Mouse (Mus musculus) naive thymus-derived CD4-positive, alpha-beta T cell, adult 5 months (primary cell): ENCODE measurements around the gene Ppp2r5d. TPM values are rescaled to one million over a fixed set of nuclear protein-coding genes. Genes with fewer than 3 reads are reported as not detected.

ENCODE experiments used
- polyA plus RNA-seq: library from polyadenylated mRNA; unstranded; fragments of 100-300 nt; shearing (Covaris generic); gene quantifications from one replicate; pipeline ENCODE4 v1.2.1, GENCODE M21; 2017

Gene Ppp2r5d
- polyA plus RNA-seq: 65.1 TPM

DNA sequence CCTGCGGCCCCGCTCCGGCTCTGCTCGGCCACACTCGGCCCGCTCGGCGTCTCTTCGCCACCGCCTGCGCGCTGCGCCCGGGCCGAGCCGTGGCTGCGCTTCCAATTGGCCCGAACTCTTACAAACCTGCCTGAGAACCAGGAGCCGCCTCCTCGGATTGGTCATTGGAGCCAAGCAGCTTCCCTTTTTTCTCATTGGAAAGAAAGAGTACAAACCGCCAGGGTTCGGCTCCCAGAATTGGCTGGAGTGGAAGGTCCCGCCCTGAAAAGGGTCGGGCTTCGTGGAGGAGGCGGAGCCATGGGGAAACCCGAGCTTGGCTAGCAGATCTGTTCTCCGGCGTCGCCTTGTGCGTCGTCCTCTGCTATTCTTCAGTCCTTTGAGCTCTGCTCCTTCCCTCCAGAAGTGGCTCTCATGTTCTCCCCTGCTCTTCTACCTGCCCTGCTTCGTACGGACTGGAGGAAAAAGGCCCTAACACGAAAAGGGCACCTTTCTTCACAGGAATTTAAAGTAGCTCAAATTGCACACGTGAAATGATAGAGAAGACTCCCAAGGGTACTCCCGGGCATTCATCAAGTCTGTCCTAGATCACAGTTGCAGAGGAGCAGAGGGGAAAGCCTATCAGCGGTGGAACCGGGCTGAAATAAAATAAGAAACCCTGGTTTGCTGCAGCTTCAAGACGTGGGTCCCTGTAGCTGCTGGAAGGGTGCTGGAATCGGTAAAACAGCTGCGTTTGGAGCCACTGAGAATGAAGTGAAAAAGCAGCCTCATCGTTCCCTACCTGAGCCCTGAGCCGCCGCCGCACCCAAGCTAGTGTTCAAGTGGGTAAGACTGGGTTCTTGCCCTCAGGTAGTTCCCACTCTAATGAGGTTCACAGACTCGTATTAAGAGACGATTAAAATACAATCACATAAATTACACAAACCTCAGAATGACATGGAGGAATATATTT is at the start of gene Ppp2r5d:
Ppp2r5d (minus strand) TSS at position 225 of the 949 bp plus-strand sequence.

GRCm38 (mm10) chr17:46751794-46752556 is 47.1 kb upstream of the Ppp2r5d start, which contains the start of gene Cnpy3:
TSS of gene Cnpy3 (minus strand) at chr17:46752214.

DNA sequence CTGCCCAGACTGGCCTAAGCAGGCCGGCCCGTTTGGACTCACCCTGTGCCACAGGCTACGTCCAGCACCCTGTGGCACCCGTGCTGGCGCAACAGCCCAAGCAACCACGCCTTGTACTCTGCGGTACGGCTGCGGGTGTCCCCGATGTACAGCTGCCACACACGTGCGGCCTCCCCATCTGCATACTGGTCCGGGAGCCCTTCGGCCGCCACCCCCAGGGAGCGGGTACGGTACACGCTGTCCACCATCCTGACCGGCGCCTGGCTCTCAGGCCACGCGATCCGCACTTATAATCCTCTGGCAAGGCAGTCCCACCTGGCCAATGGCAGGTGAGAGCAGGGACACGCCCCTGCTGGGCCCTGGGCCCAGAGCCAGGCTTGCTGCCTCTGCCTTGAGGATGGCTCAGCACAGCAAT is 24.0 kb upstream of the Ppp2r5d start, which contains the start of gene Gnmt:
Gnmt (minus strand) TSS at position 265 of the 415 bp plus-strand sequence.

DNA sequence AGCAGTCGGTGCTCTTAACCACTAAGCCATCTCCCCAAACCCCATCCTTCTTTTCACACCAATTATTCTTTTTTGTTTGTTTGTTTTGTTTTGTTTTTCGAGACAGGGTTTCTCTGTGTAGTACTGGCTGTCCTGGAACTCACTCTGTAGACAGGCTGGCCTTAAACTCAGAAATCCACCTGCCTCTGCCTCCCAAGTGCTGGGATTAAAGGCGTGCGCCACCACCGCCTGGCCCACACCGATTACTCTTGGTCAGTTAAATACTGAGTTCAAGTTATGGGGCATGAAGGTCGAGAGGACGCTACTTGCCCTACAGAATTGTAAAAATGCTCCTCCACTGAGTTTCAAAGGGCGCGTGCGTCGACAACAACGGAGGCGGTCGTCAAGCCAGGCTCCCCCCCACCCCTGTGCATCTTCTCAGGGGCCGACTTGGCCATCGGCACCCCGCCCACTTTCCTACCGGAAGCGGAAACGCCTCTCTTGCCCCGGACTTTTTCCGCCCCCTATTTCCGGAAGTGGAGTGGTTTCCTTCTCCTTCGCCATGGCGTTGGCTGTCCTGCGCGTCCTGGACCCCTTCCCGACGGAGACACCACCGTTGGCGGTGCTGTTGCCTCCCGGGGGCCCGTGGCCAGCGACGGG is 6.2 kb upstream of the Ppp2r5d start, which contains the start of gene Pex6:
Pex6 (plus strand) TSS at position 505 of the 639 bp plus-strand sequence.

DNA sequence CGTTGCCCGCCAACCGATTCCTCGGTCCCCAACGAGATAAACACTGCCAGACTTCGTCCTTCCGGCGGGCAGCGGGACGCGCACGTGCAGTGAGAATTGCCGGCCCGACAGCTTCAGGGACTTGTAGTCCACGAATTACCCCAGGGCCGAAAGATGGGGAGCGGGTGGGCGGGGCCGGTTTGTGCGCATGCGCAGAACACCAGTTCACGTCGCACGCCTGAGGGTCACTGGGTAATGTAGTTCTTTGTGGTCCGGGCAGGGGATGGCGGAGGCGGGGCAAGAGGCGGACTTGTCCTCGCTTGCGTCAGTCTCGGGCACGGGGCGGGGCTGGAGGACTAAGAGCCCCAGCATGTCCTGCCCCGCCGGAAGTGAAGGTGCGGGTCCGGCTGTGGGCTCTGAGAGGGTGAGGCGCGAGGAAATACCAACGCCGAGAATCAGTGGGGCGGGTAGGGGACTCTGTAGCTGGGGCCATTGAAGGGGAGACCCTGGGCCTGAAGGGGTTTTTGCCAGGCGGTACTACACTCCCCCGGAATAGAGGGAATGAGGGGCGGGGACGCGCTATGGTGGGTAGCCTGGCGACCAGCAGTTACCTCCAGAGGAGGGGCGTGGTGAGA is 24.0 kb downstream of the Ppp2r5d start, which contains the start of gene Klhdc3:
Klhdc3 (minus strand) TSS at position 155 of the 614 bp plus-strand sequence.

GRCm38 (mm10) chr17:46678416-46678815 is 26.5 kb downstream of the Ppp2r5d start, which contains the start of gene Mea1:
TSS of gene Mea1 (plus strand) at chr17:46678793.

GRCm38 (mm10) chr17:46673850-46674529 is 30.9 kb downstream of the Ppp2r5d start, which contains the start of gene Rrp36:
TSS of gene Rrp36 (minus strand) at chr17:46674352.

DNA sequence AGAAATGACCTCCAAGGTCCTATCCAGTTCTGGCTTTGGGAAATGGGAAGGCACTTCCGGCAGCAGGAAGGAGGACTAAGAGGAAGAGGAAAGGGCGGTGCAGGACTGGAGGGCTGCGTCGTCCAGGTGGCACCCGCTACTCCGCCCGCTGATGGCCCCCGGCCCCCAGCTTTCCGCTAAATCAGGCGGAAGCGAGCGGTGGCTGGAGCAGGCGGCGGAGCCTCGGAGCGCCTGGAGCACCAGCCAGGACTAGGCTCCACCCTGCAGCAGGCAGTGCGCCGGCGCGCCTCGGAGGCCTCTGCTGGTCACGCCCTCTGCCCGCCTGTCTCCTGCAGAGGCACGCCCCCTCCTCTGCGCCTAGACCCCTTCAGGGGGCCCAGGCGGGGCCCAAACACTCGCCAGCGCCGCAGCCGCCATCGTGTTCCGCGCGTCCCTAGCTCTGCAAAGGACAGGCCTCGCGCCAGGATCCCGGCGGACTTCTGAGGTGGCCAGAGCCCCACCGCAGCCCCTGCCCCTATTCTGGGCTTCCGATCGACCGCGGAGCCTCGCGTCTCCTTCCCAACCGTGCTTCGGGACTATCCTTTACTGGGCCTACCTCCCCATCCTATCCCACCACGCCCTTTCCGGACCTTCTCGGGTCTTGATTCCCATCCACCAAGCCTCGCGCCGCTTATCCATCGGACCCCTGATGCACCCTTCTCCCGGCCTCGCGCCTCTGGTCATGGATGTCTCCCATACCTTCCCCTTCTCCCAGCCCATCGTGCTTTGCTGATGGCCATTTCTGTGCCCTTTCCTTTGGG is 54.5 kb downstream of the Ppp2r5d start, which contains the start of gene Cul7:
Cul7 (plus strand) TSS at position 106 of the 800 bp plus-strand sequence.

DNA sequence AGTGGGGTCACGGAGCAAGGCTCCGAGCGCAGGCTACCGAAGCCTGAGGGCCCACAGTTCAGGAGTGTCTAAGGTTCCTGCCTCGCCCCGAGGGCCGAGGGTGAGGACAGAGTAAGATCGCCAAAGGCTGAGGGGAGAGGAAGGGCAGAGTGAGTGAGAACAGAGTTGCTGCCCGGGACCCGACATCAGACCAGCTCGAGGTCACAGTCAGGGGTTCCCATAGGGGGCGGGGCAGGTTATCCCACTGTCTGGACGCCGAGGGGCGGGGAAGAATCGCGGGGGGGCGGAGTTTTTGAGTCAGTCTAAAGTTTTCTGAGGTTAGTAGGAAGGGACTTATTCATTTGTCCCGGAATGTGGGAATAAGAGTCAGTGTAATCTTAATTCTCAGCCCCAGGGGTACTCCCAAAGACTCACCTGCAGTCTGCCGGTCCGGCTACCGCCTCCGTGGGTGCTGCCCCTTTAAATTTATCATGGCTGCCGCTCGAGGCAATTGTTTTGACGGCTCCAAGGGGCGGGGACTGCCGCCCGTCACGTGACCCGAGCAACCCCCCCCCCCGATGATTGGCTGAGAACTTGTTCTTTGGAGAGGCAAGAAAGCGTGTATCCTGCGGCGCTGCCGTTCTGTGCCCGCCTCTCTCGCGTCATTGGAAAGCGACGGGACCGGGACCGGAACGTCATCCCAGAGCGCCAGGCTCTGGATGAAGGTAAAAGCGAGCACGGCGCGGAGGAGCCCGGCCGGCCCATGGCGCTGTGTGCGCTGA is 59.2 kb downstream of the Ppp2r5d start, which contains the start of the genes Klc4 and Mrpl2:
Klc4 (minus strand) TSS at position 462 of the 761 bp plus-strand sequence.
Mrpl2 (plus strand) TSS at position 669 of the 761 bp plus-strand sequence.

Other genes starting within 250 kb of the Ppp2r5d start
- not detected for gene Ttbk1, start 217.4 kb downstream of the Ppp2r5d start, polyA plus RNA-seq
- not detected for gene Dnph1, start 208.4 kb downstream of the Ppp2r5d start, polyA plus RNA-seq
- gene Cul9, start 158.7 kb downstream of the Ppp2r5d start, polyA plus RNA-seq: 9.0 TPM
- gene Srf, start 148.9 kb downstream of the Ppp2r5d start, polyA plus RNA-seq: 33.1 TPM
- gene Ptk7, start 75.6 kb downstream of the Ppp2r5d start, polyA plus RNA-seq: not detected
- gene Klc4, start 59.1 kb downstream of the Ppp2r5d start, polyA plus RNA-seq: 21.3 TPM
- 44.7 TPM for gene Mrpl2, start 58.9 kb downstream of the Ppp2r5d start, polyA plus RNA-seq
- gene Cul7, start 54.8 kb downstream of the Ppp2r5d start, polyA plus RNA-seq: 4.3 TPM
- gene Rrp36, start 30.8 kb downstream of the Ppp2r5d start, polyA plus RNA-seq: 39.7 TPM
- 64.7 TPM for gene Mea1, start 26.3 kb downstream of the Ppp2r5d start, polyA plus RNA-seq
- gene Klhdc3, start 24.2 kb downstream of the Ppp2r5d start, polyA plus RNA-seq: 105 TPM
- 33.2 TPM for gene Pex6, start 6.4 kb upstream of the Ppp2r5d start, polyA plus RNA-seq
- gene Gnmt, start 24.1 kb upstream of the Ppp2r5d start, polyA plus RNA-seq: 0.66 TPM
- 44.5 TPM for gene Cnpy3, start 47.1 kb upstream of the Ppp2r5d start, polyA plus RNA-seq
- not detected for gene Ptcra, start 58.6 kb upstream of the Ppp2r5d start, polyA plus RNA-seq
- 30.2 TPM for gene 2310039H08Rik, start 67.5 kb upstream of the Ppp2r5d start, polyA plus RNA-seq
- gene Rpl7l1, start 77.6 kb upstream of the Ppp2r5d start, polyA plus RNA-seq: 69.8 TPM
- 24.5 TPM for gene Bicral, start 153.4 kb upstream of the Ppp2r5d start, polyA plus RNA-seq
- gene Tbcc, start 185.6 kb upstream of the Ppp2r5d start, polyA plus RNA-seq: 30.5 TPM
- gene Prph2, start 205.3 kb upstream of the Ppp2r5d start, polyA plus RNA-seq: not detected